Mouse (Mus musculus) liver (tissue): ENCODE measurements around the gene Trappc12.
A peak's percentile ranks its signal among the peaks of the same experiment; 100 is the strongest.

ENCODE experiments used
- DNase-seq: peaks from one replicate; pipeline ENCODE4 v3.0.0-alpha.2; 2020; ENCODE audit warnings: mixed read lengths

Gene Trappc12

DNA sequence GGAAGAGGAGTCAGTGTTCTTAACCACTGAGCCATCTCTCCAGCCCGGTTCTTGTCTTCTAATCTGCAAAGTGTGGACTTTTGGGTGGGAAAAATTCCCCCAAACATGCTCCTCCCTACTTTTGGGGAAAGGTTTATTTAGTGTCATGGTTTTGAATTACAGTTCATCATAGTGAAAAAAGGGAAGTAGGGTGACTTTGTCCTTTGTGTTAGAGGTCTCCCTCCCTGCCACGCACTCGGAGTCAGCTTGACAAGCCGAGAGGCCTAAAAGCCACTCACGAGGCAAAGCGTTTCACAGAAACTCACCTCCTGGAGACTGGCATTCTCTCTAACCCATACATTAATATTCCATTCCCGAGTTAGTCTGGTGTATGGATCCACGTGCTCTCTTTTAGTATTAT lies 17.6 kb downstream of the Trappc12 start:
- no peak for DNase-seq

GRCm38 (mm10) chr12:28727061-28727460 lies 23.2 kb downstream of the Trappc12 start:
- DNase-seq = no peak

DNA sequence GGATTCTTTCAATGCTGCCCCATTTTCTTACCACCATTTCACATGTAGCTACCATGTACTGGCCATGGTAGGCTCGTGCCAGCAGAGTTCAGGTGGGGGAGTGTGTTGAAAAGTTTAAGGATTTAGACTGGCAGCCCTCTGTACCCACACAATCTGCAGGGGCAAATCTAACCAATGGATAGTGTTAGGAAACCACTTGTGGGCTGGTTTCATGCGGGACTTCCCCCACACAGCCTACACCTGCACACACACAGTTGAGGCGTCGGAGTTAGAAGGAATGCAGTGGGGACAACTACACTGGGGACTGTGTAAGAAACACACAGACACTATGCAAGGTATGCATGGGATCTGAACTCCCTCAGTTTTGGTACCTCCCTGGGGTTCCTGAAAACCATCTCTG lies 24.1 kb downstream of the Trappc12 start:
- DNase-seq = no peak

DNA sequence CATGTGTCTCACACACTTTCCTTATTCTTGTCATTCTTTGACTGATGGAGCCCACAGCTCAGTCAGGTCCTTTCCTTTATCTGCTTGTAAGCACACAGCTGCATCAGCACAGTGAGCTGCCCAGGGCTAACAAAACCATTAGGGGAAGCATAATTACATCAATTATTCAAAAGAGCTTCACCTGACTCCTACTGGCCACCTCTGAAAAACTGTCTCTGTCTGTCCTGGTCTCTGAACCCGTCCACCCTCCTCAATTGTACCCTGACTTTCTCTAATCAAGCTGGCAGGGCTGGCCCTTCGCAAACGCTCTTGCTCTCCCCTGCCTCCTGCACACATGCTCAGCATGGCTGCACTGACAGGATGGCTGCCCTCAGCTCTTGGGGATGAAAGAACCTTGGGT lies 25.9 kb downstream of the Trappc12 start:
- DNase-seq = no peak

DNA sequence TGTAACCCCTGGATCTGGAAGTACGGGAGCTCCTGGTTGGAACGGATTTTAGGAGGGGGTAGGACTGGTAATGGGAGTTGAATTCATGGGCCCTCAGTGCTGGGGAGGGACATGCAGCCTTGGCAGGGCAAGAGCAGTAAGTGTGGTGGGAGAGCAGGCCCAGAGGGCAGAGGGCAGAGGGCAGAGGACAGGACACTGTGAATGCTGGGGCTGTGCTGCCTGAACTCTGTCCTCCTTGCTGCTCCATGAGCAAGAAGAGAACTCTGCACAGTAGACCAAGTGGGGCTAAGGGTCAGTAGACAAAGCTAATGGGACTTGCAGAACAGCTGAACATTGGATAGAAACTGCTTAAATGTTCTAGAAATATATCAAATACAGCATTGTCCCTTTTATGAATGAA lies 32.2 kb downstream of the Trappc12 start:
- DNase-seq = no peak

- DNase-seq = no peak
Measured at GRCm38 (mm10) chr12:28717066-28717465, 33.2 kb downstream of the Trappc12 start.

DNA sequence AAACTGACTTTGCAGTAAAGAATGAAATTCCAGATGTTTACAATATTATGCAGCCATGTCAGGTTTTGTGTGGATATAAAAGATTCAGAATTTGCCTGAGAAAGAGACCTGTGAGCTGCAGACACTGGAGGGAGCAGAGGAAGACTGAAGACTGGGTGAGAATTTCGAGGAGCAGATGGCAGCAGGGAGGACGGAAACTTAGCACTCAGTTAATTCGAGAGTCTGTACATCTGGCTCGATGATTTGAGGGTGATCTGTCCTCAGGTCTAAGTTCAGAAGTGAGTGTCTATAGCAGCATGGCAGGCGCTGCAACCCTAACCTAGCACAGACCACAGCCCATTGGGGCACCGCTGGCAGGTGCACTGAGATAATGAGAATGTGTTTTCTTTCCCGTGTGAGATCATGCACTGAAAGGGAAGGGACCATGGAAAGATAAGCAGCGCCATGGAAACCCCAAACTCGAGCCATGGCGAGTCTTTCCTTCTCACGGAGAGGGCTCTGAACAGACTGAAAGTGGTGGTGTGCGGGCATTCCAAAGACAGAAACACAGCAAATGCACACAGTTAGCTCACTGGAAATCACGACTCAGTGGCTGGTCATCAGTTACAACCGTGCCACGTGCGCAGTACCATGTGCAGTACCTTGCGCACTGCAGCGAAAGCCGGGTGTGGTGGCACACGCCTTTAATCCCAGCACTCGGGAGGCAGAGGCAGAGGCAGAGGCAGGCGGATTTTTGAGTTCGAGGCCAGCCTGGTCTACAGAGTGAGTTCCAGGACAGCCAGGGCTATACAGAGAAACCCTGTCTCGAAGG lies 35.2 kb downstream of the Trappc12 start:
- DNase-seq = no peak

GRCm38 (mm10) chr12:28710566-28711185 lies 39.6 kb downstream of the Trappc12 start:
- no peak for DNase-seq

DNA sequence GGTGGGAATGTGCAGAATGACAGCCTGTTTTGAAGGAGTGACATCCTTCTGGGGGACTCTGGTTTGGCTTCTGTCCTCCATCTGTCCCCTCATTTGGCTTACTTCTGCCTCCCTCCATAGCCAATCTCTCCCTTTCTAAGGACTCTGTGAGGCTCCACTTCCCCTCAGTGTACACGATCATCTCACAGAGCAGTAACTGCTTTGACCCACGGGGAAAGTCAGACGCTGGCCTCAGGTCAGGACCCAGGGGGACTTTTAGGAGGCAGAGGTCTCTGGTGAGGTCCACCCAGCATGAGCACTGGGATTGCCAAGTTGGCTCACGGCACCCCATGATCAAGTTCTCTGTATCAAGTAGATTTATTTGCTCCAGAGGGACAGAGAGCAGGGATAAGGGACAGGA lies 42.1 kb downstream of the Trappc12 start:
- no peak for DNase-seq

DNA sequence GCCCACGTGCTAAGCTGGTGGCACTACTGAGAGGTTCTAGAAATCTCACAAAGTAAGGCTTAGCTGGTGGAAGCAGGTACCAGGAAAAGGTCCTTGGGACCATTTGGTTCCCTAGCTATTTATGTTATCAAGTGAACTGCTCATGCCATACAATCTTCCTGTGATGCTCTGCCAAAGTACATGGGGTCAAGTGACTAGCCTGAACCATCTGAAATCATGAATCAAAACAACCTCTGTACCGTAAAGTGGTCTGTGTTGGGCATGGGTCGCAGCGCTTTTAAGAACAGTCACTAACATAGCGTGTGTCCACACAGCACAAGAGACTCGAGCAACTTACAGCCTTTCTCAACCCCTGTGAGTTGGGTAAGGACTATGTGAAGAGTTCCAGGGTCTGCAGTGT lies 45.1 kb downstream of the Trappc12 start:
- DNase-seq = no peak

DNA sequence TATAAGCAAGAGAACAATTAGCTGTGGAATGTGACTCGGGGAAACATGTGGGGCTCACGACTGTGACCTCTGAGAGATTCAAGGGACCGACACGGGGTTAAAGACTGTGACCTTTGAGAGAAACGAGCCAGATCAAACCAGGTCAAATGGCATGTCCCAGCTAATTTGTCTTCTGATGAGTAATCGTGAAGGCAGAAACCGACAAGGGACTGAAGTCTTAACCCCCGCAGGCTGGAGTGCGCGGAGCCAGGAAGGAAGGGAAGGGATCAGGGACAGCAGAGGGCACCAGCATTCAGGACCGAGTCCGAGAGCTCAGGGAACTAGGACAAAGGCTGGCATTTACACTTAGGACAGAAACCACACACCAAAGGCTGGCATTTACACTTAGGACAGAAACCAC lies 45.9 kb downstream of the Trappc12 start:
- no peak for DNase-seq

DNA sequence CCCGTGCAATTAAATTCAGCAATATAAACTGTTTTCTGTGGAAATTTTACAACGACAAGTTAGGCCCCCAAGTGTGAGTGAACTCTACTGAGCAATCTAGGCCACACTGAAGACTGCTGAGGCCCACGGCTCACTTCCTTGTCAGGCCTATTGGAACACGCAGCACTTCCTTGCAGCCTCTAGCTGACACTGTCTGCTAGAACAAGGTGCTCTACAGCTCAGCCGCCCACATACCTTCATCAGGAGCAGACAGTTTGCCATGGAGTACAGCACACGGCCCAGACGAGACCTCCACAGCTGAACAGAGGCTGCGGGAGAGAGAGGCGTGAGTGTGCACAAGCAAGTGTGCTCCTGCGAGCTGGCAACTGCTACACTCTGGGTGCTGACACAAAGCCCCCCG lies 49.0 kb downstream of the Trappc12 start:
- no peak for DNase-seq

DNA sequence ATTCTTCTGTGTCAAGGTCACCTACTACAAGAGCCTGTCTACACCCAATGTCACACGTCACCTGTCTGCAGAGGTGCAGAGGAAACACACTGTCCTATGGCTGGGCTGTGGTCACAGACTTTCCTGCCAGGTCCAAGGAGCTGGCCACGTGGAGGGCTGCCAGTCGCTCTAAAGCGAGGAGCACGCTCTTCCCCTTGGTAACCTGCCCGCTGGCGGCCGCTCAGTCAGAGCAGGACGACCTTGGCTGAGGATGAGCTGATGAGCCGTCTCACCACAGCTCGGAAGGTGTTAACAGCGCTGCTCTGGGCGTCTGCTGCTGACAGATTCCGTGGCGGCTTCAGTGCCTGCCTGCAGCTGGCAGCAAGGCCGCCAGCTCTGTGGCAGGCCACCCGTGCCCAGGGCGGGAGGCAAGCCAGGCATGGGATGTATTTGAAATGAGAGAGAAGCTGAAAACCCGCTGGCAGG lies 49.7 kb downstream of the Trappc12 start:
- DNase-seq = no peak

GRCm38 (mm10) chr12:28700101-28700511 lies 50.2 kb downstream of the Trappc12 start:
- no peak for DNase-seq

DNA sequence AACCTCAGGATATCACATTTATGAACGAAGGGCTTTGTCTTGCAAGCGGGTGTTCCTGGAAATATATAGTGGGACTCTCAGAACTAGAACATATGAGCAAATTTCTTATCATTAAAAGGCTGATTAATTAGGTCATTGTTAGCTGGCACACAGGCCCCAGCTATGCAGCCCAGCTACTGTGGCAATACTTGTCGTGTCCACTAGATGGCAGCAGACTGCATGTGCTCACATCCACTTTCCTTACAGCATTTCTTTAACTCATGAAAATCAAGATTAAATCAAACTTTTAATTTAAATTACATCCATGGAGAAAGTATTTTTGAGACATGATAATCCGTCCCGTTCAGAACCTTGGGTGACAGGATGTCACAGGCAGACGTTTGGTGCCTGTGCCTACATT lies 50.6 kb downstream of the Trappc12 start:
- peak; percentile 73 for DNase-seq

- peak; percentile 21 for DNase-seq
Measured at GRCm38 (mm10) chr12:28699086-28699485, 51.2 kb downstream of the Trappc12 start.

GRCm38 (mm10) chr12:28697821-28698595 lies 52.3 kb downstream of the Trappc12 start:
- DNase-seq = no peak

GRCm38 (mm10) chr12:28694776-28695175 lies 55.5 kb downstream of the Trappc12 start:
- no peak for DNase-seq

- DNase-seq = no peak
Measured at GRCm38 (mm10) chr12:28694231-28694630, 56.0 kb downstream of the Trappc12 start.

GRCm38 (mm10) chr12:28693738-28694137 lies 56.5 kb downstream of the Trappc12 start:
- no peak for DNase-seq

DNA sequence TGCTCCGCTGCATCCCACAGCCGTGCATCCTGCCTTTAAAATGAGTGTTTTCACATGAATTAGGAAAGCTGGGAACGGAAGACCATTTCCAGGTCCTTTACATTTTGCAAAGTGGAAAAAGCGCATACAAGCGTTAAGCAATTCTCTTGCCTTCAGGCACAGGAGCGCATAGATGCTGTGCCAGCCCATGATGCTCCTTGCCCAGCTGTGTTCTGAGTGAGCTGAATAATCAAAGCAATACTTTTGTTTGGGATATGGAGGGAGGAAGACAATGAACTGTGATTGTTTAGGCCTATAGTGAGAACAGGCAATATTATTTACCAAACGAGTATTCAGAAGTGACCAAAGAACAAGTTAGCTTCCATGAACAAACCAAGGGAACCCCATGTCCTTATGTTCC lies 59.5 kb downstream of the Trappc12 start:
- no peak for DNase-seq

- no peak for DNase-seq
Measured at GRCm38 (mm10) chr12:28688996-28689395, 61.3 kb downstream of the Trappc12 start.

DNA sequence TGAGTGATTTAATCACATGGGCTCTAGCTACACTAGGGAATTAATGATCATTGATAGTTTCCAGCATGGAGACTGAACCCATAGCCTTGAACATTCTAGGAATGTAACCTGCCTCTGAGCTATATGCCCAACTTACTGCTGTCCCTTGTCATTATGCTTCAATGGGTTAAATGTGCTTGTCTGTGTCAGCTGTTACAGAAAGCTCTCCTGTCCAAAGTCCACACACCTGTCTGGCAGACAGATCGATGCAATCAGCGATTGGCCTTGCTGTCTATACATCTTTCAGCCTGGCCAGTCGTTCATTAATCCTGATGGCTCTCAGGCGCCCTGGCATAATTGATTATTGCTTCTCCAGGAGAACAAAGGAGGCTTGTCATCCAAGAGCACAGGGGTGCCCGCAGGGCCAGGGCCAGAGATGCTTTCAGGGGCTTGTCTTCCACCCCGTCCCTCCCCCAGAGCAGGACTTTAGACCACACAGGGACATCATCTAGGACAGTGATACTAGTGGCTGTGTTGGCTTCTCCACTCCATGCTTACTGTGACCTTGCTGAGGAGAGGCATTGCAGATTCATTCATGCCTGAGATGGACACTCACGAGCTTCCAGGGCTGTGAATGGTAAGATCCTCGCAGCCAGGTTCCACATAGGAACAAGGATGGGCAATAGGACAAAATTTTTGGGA lies 63.9 kb downstream of the Trappc12 start:
- no peak for DNase-seq
